10 mouse cellular contexts compared by ENCODE assay signal in genomic region chr17:28384298-28384697, GRCm38 (mm10). TPM values are rescaled to one million over a fixed set of nuclear protein-coding genes. Genes with fewer than 3 reads are reported as not detected.
DNase-seq lines count a peak whose midpoint lies in the region; ATAC-seq and TF ChIP-seq lines count a peak whose summit lies in the region.
"Had no signal": no experiment of that assay in that cellular context is flagged by ENCODE, and none has a peak within 500 bp of the region (broad histone marks: within the 10 kb centered on the region; RNA-seq: fewer than 3 reads in every experiment).

No protein-coding gene starts in this region.

- peaks cover 10% of the 10 kb centered on the region; the same call in 1 of the 2 replicates for H3K27me3 ChIP-seq in intestine, postnatal 0 days (replicated peaks; ENCODE audit: control insufficient read depth, insufficient read depth, low read length)
- peaks cover 5% of the 10 kb centered on the region; the same call in 1 of the 2 replicates for H3K27me3 ChIP-seq in intestine, embryonic 15.5 days (replicated peaks)
- peaks cover 36% of the 10 kb centered on the region for H3K27me3 ChIP-seq in heart, embryonic 11.5 days (ENCODE audit: control insufficient read depth, insufficient read depth, low read length)

- ATAC-seq in intestine, postnatal 0 days, result no peak
- ATAC-seq in intestine, embryonic 15.5 days, result no peak
- ATAC-seq in heart, embryonic 11.5 days (replicated peaks; ENCODE audit: insufficient number of reproducible peaks, low FRiP score, low TSS enrichment), result no peak

- H3K4me2 ChIP-seq in intestine, postnatal 0 days (replicated peaks; ENCODE audit: low read depth), result no peak overlapping the region
- no peak overlapping the region for H3K4me2 ChIP-seq in intestine, embryonic 15.5 days (replicated peaks)
- H3K4me2 ChIP-seq in heart, embryonic 11.5 days, result no peak overlapping the region
- H3K4me2 ChIP-seq: lung, embryonic 15.5 days; neural tube, embryonic 13.5 days had no signal

- no peaks in the 10 kb centered on the region for H3K9me3 ChIP-seq in intestine, postnatal 0 days (ENCODE audit: control insufficient read depth)
- no peaks in the 10 kb centered on the region for H3K9me3 ChIP-seq in intestine, embryonic 15.5 days
- no peaks in the 10 kb centered on the region; the same call in 1 of the 2 replicates for H3K9me3 ChIP-seq in heart, embryonic 11.5 days (replicated peaks; ENCODE audit: control insufficient read depth, low read length)
- H3K9me3 ChIP-seq: lung, embryonic 15.5 days; neural tube, embryonic 13.5 days had no signal

- peak; percentile 51 for DNase-seq in 3T3-L1 (ENCODE audit: low read depth, low spot score)
- DNase-seq in B cell, adult 2 months, result peak; percentile 44 to 53
- peak; percentile 52 for DNase-seq in c-Kit-positive CD71-positive TER-119-negative erythroid progenitor cells, embryonic 14.5 days (ENCODE audit: low read depth)
- no peak for DNase-seq in urinary bladder, adult 18-20 months (ENCODE audit: low spot score in 2 of 2)
- DNase-seq: heart, adult 18-20 months had no signal

- no peak overlapping the region for H3K4me3 ChIP-seq in intestine, postnatal 0 days (ENCODE audit: low read depth, low read length)
- no peak overlapping the region for H3K4me3 ChIP-seq in intestine, embryonic 15.5 days (replicated peaks)
- no peak overlapping the region for H3K4me3 ChIP-seq in heart, embryonic 11.5 days (ENCODE audit: low read depth, low read length)
- H3K4me3 ChIP-seq: lung, embryonic 15.5 days; neural tube, embryonic 13.5 days had no signal

- H3K4me1 ChIP-seq in intestine, postnatal 0 days (replicated peaks; ENCODE audit: control insufficient read depth, insufficient read depth, low read length), result no peaks in the 10 kb centered on the region
- H3K4me1 ChIP-seq in intestine, embryonic 15.5 days (replicated peaks), result no peaks in the 10 kb centered on the region
- H3K4me1 ChIP-seq in heart, embryonic 11.5 days (ENCODE audit: control insufficient read depth, insufficient read depth, low read length), result 0 out of 2 replicates have a peak, but pooled peaks cover 2% of the 10 kb centered on the region

- H3K9ac ChIP-seq in intestine, postnatal 0 days (ENCODE audit: low read depth, low read length), result no peak overlapping the region
- H3K9ac ChIP-seq in intestine, embryonic 15.5 days, result no peak overlapping the region
- no peak overlapping the region for H3K9ac ChIP-seq in heart, embryonic 11.5 days (ENCODE audit: low read depth, low read length)
- H3K9ac ChIP-seq: lung, embryonic 15.5 days; neural tube, embryonic 13.5 days had no signal

- no peak overlapping the region for H3K27ac ChIP-seq in intestine, postnatal 0 days (ENCODE audit: low read depth, low read length)
- no peak overlapping the region for H3K27ac ChIP-seq in intestine, embryonic 15.5 days
- H3K27ac ChIP-seq in heart, embryonic 11.5 days (ENCODE audit: low read depth, low read length), result no peak overlapping the region
- H3K27ac ChIP-seq: lung, embryonic 15.5 days; neural tube, embryonic 13.5 days had no signal

- TF ChIP-seq CTCF in intestine, postnatal 0 days (IDR thresholded peaks at IDR 0.05; ENCODE audit: low read depth), result peak; percentile 61

- 71% methylated on average over 4 of the region's 4 CpGs for WGBS in intestine, postnatal 0 days
- WGBS in intestine, embryonic 15.5 days, result 69% methylated on average over 4 of the region's 4 CpGs
- 64% methylated on average over 4 of the region's 4 CpGs for WGBS in heart, embryonic 11.5 days (ENCODE audit: insufficient replicate concordance)

- H3K36me3 ChIP-seq in intestine, postnatal 0 days (ENCODE audit: control insufficient read depth, insufficient read depth), result no peaks in the 10 kb centered on the region
- H3K36me3 ChIP-seq in intestine, embryonic 15.5 days, result no peaks in the 10 kb centered on the region
- no peaks in the 10 kb centered on the region for H3K36me3 ChIP-seq in heart, embryonic 11.5 days (ENCODE audit: control insufficient read depth, insufficient read depth, low read length)
- H3K36me3 ChIP-seq: lung, embryonic 15.5 days; neural tube, embryonic 13.5 days had no signal

RNA-seq across cellular contexts. Expression of gene Tulp1, which starts 19.3 kb away (rescaled TPM):
- 1.2 and 1.4 TPM in 2 replicates for polyA plus RNA-seq in intestine, postnatal 0 days (2015; fragmentation: Nextera tagmentation; extraction: Ambion mirVana)
- polyA plus RNA-seq in intestine, embryonic 15.5 days (2015; fragmentation: Nextera tagmentation; extraction: Ambion mirVana), result 3.6 and 4.1 TPM in 2 replicates
- polyA plus RNA-seq in heart, embryonic 11.5 days (2014; fragmentation: Nextera tagmentation; extraction: Ambion mirVana), result 2.9 and 5.0 TPM in 2 replicates

RNA-seq across cellular contexts. Expression of gene Tead3, which starts 33.7 kb away (rescaled TPM):
- polyA plus RNA-seq in intestine, postnatal 0 days (2015; fragmentation: Nextera tagmentation; extraction: Ambion mirVana), result 5.8 and 6.2 TPM in 2 replicates
- 8.9 and 10.0 TPM in 2 replicates for polyA plus RNA-seq in intestine, embryonic 15.5 days (2015; fragmentation: Nextera tagmentation; extraction: Ambion mirVana)
- polyA plus RNA-seq in heart, embryonic 11.5 days (2014; fragmentation: Nextera tagmentation; extraction: Ambion mirVana), result 6.5 and 7.5 TPM in 2 replicates

RNA-seq across cellular contexts. Expression of gene Rpl10a, which starts 56.0 kb away (rescaled TPM):
- 383 and 417 TPM in 2 replicates for polyA plus RNA-seq in intestine, postnatal 0 days (2015; fragmentation: Nextera tagmentation; extraction: Ambion mirVana)
- polyA plus RNA-seq in intestine, embryonic 15.5 days (2015; fragmentation: Nextera tagmentation; extraction: Ambion mirVana), result 639 and 690 TPM in 2 replicates
- polyA plus RNA-seq in heart, embryonic 11.5 days (2014; fragmentation: Nextera tagmentation; extraction: Ambion mirVana), result 408 and 446 TPM in 2 replicates

Comparison
In these comparisons a context has a peak if more than half of its experiments do, and no peak if none do; other contexts are left out.
1. DNase-seq: peak in 3T3-L1 (single experiment), B cell, adult 2 months (2 of 2) and c-Kit-positive CD71-positive TER-119-negative erythroid progenitor cells, embryonic 14.5 days (single experiment); none in urinary bladder, adult 18-20 months (0 of 2).